ENCODE assay signal across 8 mouse cellular contexts in the genomic region with DNA sequence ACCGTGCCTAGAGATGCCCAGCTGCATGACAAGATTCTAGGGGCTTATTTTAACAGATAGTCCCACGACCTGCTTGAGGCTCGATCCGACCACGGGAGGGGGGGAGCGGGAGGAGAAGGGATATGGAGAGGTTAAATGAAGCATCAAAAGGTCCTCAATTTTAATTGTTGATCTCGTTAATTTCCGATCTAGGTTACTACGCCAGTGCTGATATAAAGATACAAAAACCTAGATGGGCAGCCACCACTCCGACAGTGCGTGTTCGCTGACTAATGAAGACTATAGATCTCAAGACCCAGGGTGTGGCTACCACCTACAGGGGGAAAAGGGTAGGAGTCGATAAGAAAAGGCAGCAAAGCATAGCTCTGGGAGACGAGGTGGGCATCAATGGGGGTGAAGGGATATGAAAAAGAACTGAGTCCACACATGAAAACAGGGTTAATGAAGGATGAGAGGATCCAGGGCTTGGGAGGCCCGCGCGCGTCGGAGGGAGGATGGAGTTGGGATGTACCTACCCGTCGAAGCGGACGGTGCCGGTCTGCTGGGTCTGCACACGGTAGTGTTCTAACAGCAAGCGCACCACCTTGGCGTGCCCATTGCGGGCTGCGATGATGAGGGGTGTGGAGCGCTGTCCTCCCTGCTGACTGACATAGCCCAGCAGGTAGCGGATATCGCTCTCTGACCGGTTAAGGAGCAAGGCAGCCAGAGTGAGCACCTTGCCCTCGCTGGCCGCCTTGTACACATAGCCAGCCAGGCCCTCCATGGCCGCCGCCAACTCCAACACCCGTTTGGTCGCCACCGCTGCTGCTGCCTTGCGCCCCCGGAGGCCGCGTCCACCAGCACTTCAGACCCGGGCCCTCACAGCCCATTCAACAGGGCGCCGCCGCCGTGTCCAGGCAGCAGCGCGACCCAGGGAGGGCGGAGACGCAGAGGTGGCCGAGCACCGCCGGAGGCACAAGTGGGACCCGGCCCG. TPM values are rescaled to one million over a fixed set of nuclear protein-coding genes. Genes with fewer than 3 reads are reported as not detected.
DNase-seq lines count a peak whose midpoint lies in the region; ATAC-seq and TF ChIP-seq lines count a peak whose summit lies in the region.

No protein-coding gene starts in this region.

- peak; percentile 31 for ATAC-seq in CD4-positive, CD25-positive, alpha-beta regulatory T cell, adult 4 months
- peak; percentile 43 for ATAC-seq in common myeloid progenitor, adult 5-6 weeks (replicated peaks; ENCODE audit: low read depth, poor library complexity, severe bottlenecking)
- peak; percentile 52 for ATAC-seq in heart, embryonic 16.5 days (replicated peaks; ENCODE audit: extremely low read depth, insufficient read depth, low FRiP score)
- peak; percentile 72 for ATAC-seq in liver, embryonic 11.5 days (replicated peaks; ENCODE audit: low FRiP score)

- DNase-seq in kidney, adult 2 months: peak; percentile 7
- no peak for DNase-seq in kidney, adult 11 months
- peak; percentile 65 for DNase-seq in liver, embryonic 11.5 days (ENCODE audit: low spot score)
- no peak for DNase-seq in adrenal gland, postnatal 4 days (ENCODE audit: low spot score in 2 of 2)

- no peaks in the 10 kb centered on the region for H3K36me3 ChIP-seq in kidney, adult 2 months (ENCODE audit: control insufficient read depth, insufficient read depth, low read length)
- no peaks in the 10 kb centered on the region; the same call in 1 of the 2 replicates for H3K36me3 ChIP-seq in heart, embryonic 16.5 days (ENCODE audit: control insufficient read depth, insufficient read depth)
- H3K36me3 ChIP-seq in liver, embryonic 11.5 days (ENCODE audit: control insufficient read depth, insufficient read depth, low read length): 0 out of 2 replicates have a peak, but pooled peaks cover 2% of the 10 kb centered on the region

- peak overlapping the region; percentile 93 for H3K9ac ChIP-seq in heart, embryonic 16.5 days (ENCODE audit: low read length)
- H3K9ac ChIP-seq in liver, embryonic 11.5 days (ENCODE audit: low read depth, low read length): peak overlapping the region; percentile 98

- WGBS in kidney, adult 2 months: under 1% methylated on average over 58 of the region's 58 CpGs
- WGBS in heart, embryonic 16.5 days: under 1% methylated on average over 58 of the region's 58 CpGs
- WGBS in liver, embryonic 11.5 days: under 1% methylated on average over 58 of the region's 58 CpGs
- WGBS in olfactory bulb, adult 2 months: under 1% methylated on average over 58 of the region's 58 CpGs

- H3K27ac ChIP-seq in kidney, adult 2 months (ENCODE audit: insufficient read depth, low read depth, low read length): peak overlapping the region; percentile 96
- H3K27ac ChIP-seq in heart, embryonic 16.5 days (ENCODE audit: low read length): peak overlapping the region; percentile 95
- peak overlapping the region; percentile 93 for H3K27ac ChIP-seq in liver, embryonic 11.5 days (ENCODE audit: low read depth, low read length)
- peak overlapping the region; percentile 98 for H3K27ac ChIP-seq in olfactory bulb, adult 2 months (ENCODE audit: insufficient read depth, low read depth, low read length)

- H3K4me3 ChIP-seq in kidney, adult 2 months (ENCODE audit: insufficient read depth, low read depth, low read length): peak overlapping the region; percentile 99
- H3K4me3 ChIP-seq in heart, embryonic 16.5 days (ENCODE audit: low read length): peak overlapping the region; percentile 86
- H3K4me3 ChIP-seq in liver, embryonic 11.5 days (ENCODE audit: low read depth, low read length): peak overlapping the region; percentile 100
- H3K4me3 ChIP-seq in olfactory bulb, adult 2 months (ENCODE audit: insufficient read depth, low read depth, low read length): peak overlapping the region; percentile 92

- H3K9me3 ChIP-seq in heart, embryonic 16.5 days (replicated peaks; ENCODE audit: control insufficient read depth, low read length): no peaks in the 10 kb centered on the region
- no peaks in the 10 kb centered on the region for H3K9me3 ChIP-seq in liver, embryonic 11.5 days (ENCODE audit: control insufficient read depth, low read length)

- no peak for TF ChIP-seq POLR2A in kidney, adult 2 months (IDR thresholded peaks at IDR 0.05; ENCODE audit: low read depth, low read length)
- no peak for TF ChIP-seq POLR2A in olfactory bulb, adult 2 months (IDR thresholded peaks at IDR 0.05; ENCODE audit: insufficient read depth, low read depth, low read length)

- no peaks in the 10 kb centered on the region for H3K27me3 ChIP-seq in kidney, adult 2 months (replicated peaks; ENCODE audit: control insufficient read depth, insufficient read depth, low read length)
- no peaks in the 10 kb centered on the region for H3K27me3 ChIP-seq in heart, embryonic 16.5 days (ENCODE audit: control insufficient read depth, insufficient read depth, low read length)
- H3K27me3 ChIP-seq in liver, embryonic 11.5 days (replicated peaks; ENCODE audit: control insufficient read depth, insufficient read depth, low read length): no peaks in the 10 kb centered on the region

- TF ChIP-seq CTCF in kidney, adult 2 months (conservative IDR thresholded peaks at IDR 0.05; ENCODE audit: insufficient read depth, insufficient read length, low read depth, low read length): 0 out of 2 replicates have a peak, but pooled peaks have one; percentile 3
- no peak for TF ChIP-seq CTCF in olfactory bulb, adult 2 months (IDR thresholded peaks at IDR 0.05; ENCODE audit: insufficient read depth, low read depth, low read length)

- H3K4me2 ChIP-seq in heart, embryonic 16.5 days (ENCODE audit: low read depth, low read length): peak overlapping the region; percentile 94
- peak overlapping the region; percentile 98 for H3K4me2 ChIP-seq in liver, embryonic 11.5 days

- H3K4me1 ChIP-seq in kidney, adult 2 months (ENCODE audit: control insufficient read depth, insufficient read depth, low read length): peaks cover 20% of the 10 kb centered on the region
- H3K4me1 ChIP-seq in heart, embryonic 16.5 days (ENCODE audit: control insufficient read depth, insufficient read depth, low read length): peaks cover 19% of the 10 kb centered on the region
- peaks cover 22% of the 10 kb centered on the region for H3K4me1 ChIP-seq in liver, embryonic 11.5 days (replicated peaks; ENCODE audit: control insufficient read depth, insufficient read depth, low read length)
- H3K4me1 ChIP-seq in olfactory bulb, adult 2 months (ENCODE audit: control insufficient read depth, insufficient read depth, low read length): peaks cover 5% of the 10 kb centered on the region; the same call in 1 of the 2 replicates

RNA-seq across cellular contexts. Expression of a gene that starts 0.9 kb away (rescaled TPM):
- 8.3 and 8.6 TPM in 2 replicates for polyA plus RNA-seq in kidney, adult 2 months (2012; rRNA removed)
- 1 to 10 TPM; 3.9 to 4.7 TPM for polyA plus RNA-seq in CD4-positive, CD25-positive, alpha-beta regulatory T cell, adult 4 months (2017; shearing (Covaris generic))
- 58.3 and 67.7 TPM in 2 replicates for total RNA-seq in common myeloid progenitor, adult 5-6 weeks (2017)
- polyA plus RNA-seq in heart, embryonic 16.5 days (2015; fragmentation: Nextera tagmentation; extraction: Ambion mirVana): 12.1 and 13.4 TPM in 2 replicates
- polyA plus RNA-seq in liver, embryonic 11.5 days (2014; fragmentation: Nextera tagmentation; extraction: Ambion mirVana): 30.4 and 33.6 TPM in 2 replicates
- polyA plus RNA-seq in olfactory bulb, adult 2 months (2012; ENCODE audit: insufficient read depth, insufficient read length, low replicate concordance, missing spikeins): not detected in 2 replicates
- 10 to 100 TPM; 44.0 to 50.4 TPM for total RNA-seq in adrenal gland, postnatal 4 days (2021)

RNA-seq across cellular contexts. Expression of a gene that starts 27.8 kb away (rescaled TPM):
- polyA plus RNA-seq in kidney, adult 2 months (2012; rRNA removed): 94.0 and 101 TPM in 2 replicates
- 10 to 100 TPM in 1 of 2 experiments, 1 to 10 TPM in 1; 9.2 to 10.8 TPM for polyA plus RNA-seq in CD4-positive, CD25-positive, alpha-beta regulatory T cell, adult 4 months (2017; shearing (Covaris generic))
- total RNA-seq in common myeloid progenitor, adult 5-6 weeks (2017): 27.5 and 28.0 TPM in 2 replicates
- polyA plus RNA-seq in heart, embryonic 16.5 days (2015; fragmentation: Nextera tagmentation; extraction: Ambion mirVana): 15.9 and 16.3 TPM in 2 replicates
- 32.2 and 34.3 TPM in 2 replicates for polyA plus RNA-seq in liver, embryonic 11.5 days (2014; fragmentation: Nextera tagmentation; extraction: Ambion mirVana)
- not detected in 2 replicates for polyA plus RNA-seq in olfactory bulb, adult 2 months (2012; ENCODE audit: insufficient read depth, insufficient read length, low replicate concordance, missing spikeins)
- 10 to 100 TPM; 37.5 to 38.1 TPM for total RNA-seq in adrenal gland, postnatal 4 days (2021)

RNA-seq across cellular contexts. Expression of a gene that starts 47.1 kb away (rescaled TPM):
- polyA plus RNA-seq in kidney, adult 2 months (2012; rRNA removed): 224 and 296 TPM in 2 replicates
- polyA plus RNA-seq in CD4-positive, CD25-positive, alpha-beta regulatory T cell, adult 4 months (2017; shearing (Covaris generic)): 1 to 10 TPM in 1 of 2 experiments, under 1 TPM in 1; 0.63 to 1.0 TPM
- 9.4 TPM in 1 of 2 replicates, not detected in the other for total RNA-seq in common myeloid progenitor, adult 5-6 weeks (2017)
- polyA plus RNA-seq in heart, embryonic 16.5 days (2015; fragmentation: Nextera tagmentation; extraction: Ambion mirVana): 3.4 and 4.2 TPM in 2 replicates
- 1.8 and 2.6 TPM in 2 replicates for polyA plus RNA-seq in liver, embryonic 11.5 days (2014; fragmentation: Nextera tagmentation; extraction: Ambion mirVana)
- not detected in 2 replicates for polyA plus RNA-seq in olfactory bulb, adult 2 months (2012; ENCODE audit: insufficient read depth, insufficient read length, low replicate concordance, missing spikeins)
- 10 to 100 TPM; 23.4 to 47.3 TPM for total RNA-seq in adrenal gland, postnatal 4 days (2021)

Comparison
In these comparisons a context has a peak if more than half of its experiments do, and no peak if none do; other contexts are left out.
1. DNase-seq: peak in kidney, adult 2 months (single experiment) and liver, embryonic 11.5 days (single experiment); none in kidney, adult 11 months (single experiment) and adrenal gland, postnatal 4 days (0 of 2).
2. RNA of a gene that starts 27.8 kb away (polyA plus RNA-seq): 94.0 to 101 TPM in kidney, adult 2 months, 32.2 to 34.3 TPM in liver, embryonic 11.5 days, 15.9 to 16.3 TPM in heart, embryonic 16.5 days and 9.2 to 10.8 TPM in CD4-positive, CD25-positive, alpha-beta regulatory T cell, adult 4 months; not detected in olfactory bulb, adult 2 months; every median in the first group is over 10 times any median in the second.
3. RNA of a gene that starts 47.1 kb away (polyA plus RNA-seq): 224 to 296 TPM in kidney, adult 2 months; 3.4 to 4.2 TPM in heart, embryonic 16.5 days, 1.8 to 2.6 TPM in liver, embryonic 11.5 days, 0.63 to 1.0 TPM in CD4-positive, CD25-positive, alpha-beta regulatory T cell, adult 4 months and not detected in olfactory bulb, adult 2 months; every median in the first group is over 10 times any median in the second.
4. Peak in every context shown above with its lines, with median percentiles within 50 percentile points of each other: H3K27ac ChIP-seq, H3K4me3 ChIP-seq and ATAC-seq.